Mouse (Mus musculus): ENCODE measurements around the gene Zfp652.

GRCm38 (mm10) chr11:95688981-95689380 is 23.5 kb upstream of the Zfp652 start:
- TF ChIP-seq POLR2A (IDR thresholded peaks at IDR 0.05; ENCODE audit: control insufficient read depth, extremely low read depth, insufficient read depth, low read length, poor library complexity) (no peak), CTCF (IDR thresholded peaks at IDR 0.05; ENCODE audit: borderline replicate concordance, control insufficient read depth, extremely low read depth, insufficient read depth, low read length, poor library complexity) (no peak)

Measured in thymus, adult 2 months (tissue).